Mouse (Mus musculus): Measurements from ENCODE around the gene Dock1.

- TF ChIP-seq GATA1 (IDR thresholded peaks at IDR 0.05; ENCODE audit: borderline replicate concordance, low read length) (no peak), FLI1 (IDR thresholded peaks at IDR 0.05; ENCODE audit: low read length) (no peak)
Measured at GRCm38 (mm10) chr7:134822006-134822405, 151.6 kb downstream of the Dock1 start.
